Mouse (Mus musculus) E14TG2a.4 (cell line): ENCODE results near the gene Fam166b.

Source experiments
- CTCF ChIP-seq: conservative IDR thresholded peaks from 2 replicates; pipeline ENCODE4 v1.5.1; 2014; ENCODE audit warnings: low read length
- NANOG ChIP-seq: IDR thresholded peaks from 2 replicates; pipeline ENCODE4 v1.6.1; 2014; ENCODE audit warnings: borderline replicate concordance, low read length, mixed read lengths
- POU5F1 ChIP-seq: IDR thresholded peaks from 2 replicates; pipeline ENCODE4 v1.6.1; 2014; ENCODE audit warnings: low read length, borderline replicate concordance

- no peak for TF ChIP-seq CTCF
- TF ChIP-seq POU5F1: no peak
- no peak for TF ChIP-seq NANOG
These were observed 39.5 kb downstream of the Fam166b start for GRCm38 (mm10) chr4:43389390-43389789.
